Mouse (Mus musculus): ENCODE results near the gene Diaph3.

DNA sequence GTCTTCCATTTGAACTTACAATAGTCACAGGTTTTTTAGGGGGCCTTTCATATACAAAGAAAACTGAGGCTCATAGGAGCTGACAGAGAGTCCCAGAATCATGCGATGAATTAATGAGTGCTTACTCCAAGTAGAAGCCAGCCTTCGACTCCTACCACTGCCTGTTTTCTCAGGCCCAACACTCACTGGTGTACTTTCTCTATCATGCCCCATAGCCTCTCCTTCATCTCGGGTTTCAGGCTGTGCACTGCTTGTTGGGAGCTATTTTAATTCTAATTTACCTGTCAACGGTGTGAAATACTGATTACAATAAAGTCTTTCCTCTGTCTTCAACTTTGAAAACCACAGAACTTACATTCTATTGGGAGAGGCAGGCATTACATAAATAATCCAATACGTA is 449.7 kb downstream of the Diaph3 start:
- TF ChIP-seq POLR2A (IDR thresholded peaks at IDR 0.05; ENCODE audit: low read depth, low read length) (no peak), MAZ (IDR thresholded peaks at IDR 0.05; ENCODE audit: low read depth, low read length) (no peak), MEF2A (IDR thresholded peaks at IDR 0.05; ENCODE audit: borderline replicate concordance, low read depth, low read length) (no peak), BHLHE40 (IDR thresholded peaks at IDR 0.05; ENCODE audit: low read depth, low read length) (no peak), SIN3A (IDR thresholded peaks at IDR 0.05; ENCODE audit: low read length) (no peak), EP300 (IDR thresholded peaks at IDR 0.05; ENCODE audit: low read length) (no peak), NRF1 (IDR thresholded peaks at IDR 0.05; ENCODE audit: low read depth, low read length) (no peak), CTCF (conservative IDR thresholded peaks at IDR 0.05 in 1 of 2, IDR thresholded peaks at IDR 0.05 in 1 of 2; ENCODE audit: low read depth in 2 of 2, low read length in 2 of 2) (no peak), ZNF384 (IDR thresholded peaks at IDR 0.05; ENCODE audit: low read depth, low read length) (no peak), ZKSCAN1 (IDR thresholded peaks at IDR 0.05; ENCODE audit: borderline replicate concordance, low read depth, low read length) (no peak), RAD21 (IDR thresholded peaks at IDR 0.05; ENCODE audit: low read depth, low read length) (no peak), MAX (IDR thresholded peaks at IDR 0.05; ENCODE audit: low read length) (no peak), GABPA (IDR thresholded peaks at IDR 0.05; ENCODE audit: insufficient replicate concordance, low read depth, low read length) (no peak)
